Mouse (Mus musculus) cerebellum, postnatal 10 days (tissue): ENCODE measurements around the gene Pex26.

Experiments used
- DNase-seq, 2 experiments: peaks; one replicate each; pipeline ENCODE4 v3.0.0; 2021; ENCODE audit warnings: mixed read lengths in 2 of 2

Pex26 gene

GRCm38 (mm10) chr6:121183414-121184173 is at the start of gene Pex26:
Pex26 (plus strand) TSS chr6:121183667.
- peak; percentile 94 to 95 for DNase-seq

- DNase-seq: no peak
These were observed 49.2 kb upstream of the Pex26 start for GRCm38 (mm10) chr6:121134249-121134648.

GRCm38 (mm10) chr6:121134884-121135283 is 48.6 kb upstream of the Pex26 start:
- no peak for DNase-seq

GRCm38 (mm10) chr6:121137222-121137621 is 46.2 kb upstream of the Pex26 start:
- no peak for DNase-seq

- DNase-seq: no peak
These were observed 45.0 kb upstream of the Pex26 start for GRCm38 (mm10) chr6:121138338-121139040.

GRCm38 (mm10) chr6:121139271-121139670 is 44.2 kb upstream of the Pex26 start:
- no peak for DNase-seq

- DNase-seq: peak; percentile 37 to 41
These were observed 41.2 kb upstream of the Pex26 start for GRCm38 (mm10) chr6:121142298-121142697.

- peak; percentile 31 to 36 for DNase-seq
These were observed 40.0 kb upstream of the Pex26 start for GRCm38 (mm10) chr6:121143439-121143838.

GRCm38 (mm10) chr6:121144066-121144465 is 39.4 kb upstream of the Pex26 start:
- DNase-seq: peak; percentile 68 to 77

- peak; percentile 35 to 37 for DNase-seq
These were observed 38.4 kb upstream of the Pex26 start for GRCm38 (mm10) chr6:121145010-121145604.

GRCm38 (mm10) chr6:121145906-121146305 is 37.6 kb upstream of the Pex26 start:
- no peak for DNase-seq

- no peak for DNase-seq
These were observed 36.7 kb upstream of the Pex26 start for GRCm38 (mm10) chr6:121146798-121147197.

GRCm38 (mm10) chr6:121148360-121148759 is 35.1 kb upstream of the Pex26 start:
- DNase-seq: no peak

- DNase-seq: no peak
These were observed 34.0 kb upstream of the Pex26 start for GRCm38 (mm10) chr6:121149420-121149819.

GRCm38 (mm10) chr6:121150126-121150525 is 33.3 kb upstream of the Pex26 start:
- no peak for DNase-seq

GRCm38 (mm10) chr6:121151732-121152131 is 31.7 kb upstream of the Pex26 start:
- DNase-seq: peak; percentile 38 to 42

- DNase-seq: no peak
These were observed 30.3 kb upstream of the Pex26 start for GRCm38 (mm10) chr6:121153177-121153576.

GRCm38 (mm10) chr6:121154451-121155300 is 28.8 kb upstream of the Pex26 start:
- DNase-seq: no peak

- DNase-seq: no peak
These were observed 27.4 kb upstream of the Pex26 start for GRCm38 (mm10) chr6:121156030-121156429.

- no peak for DNase-seq
These were observed 23.9 kb upstream of the Pex26 start for GRCm38 (mm10) chr6:121159616-121160015.

GRCm38 (mm10) chr6:121160126-121160525 is 23.3 kb upstream of the Pex26 start:
- DNase-seq: no peak

GRCm38 (mm10) chr6:121162616-121163015 is 20.9 kb upstream of the Pex26 start:
- no peak for DNase-seq

GRCm38 (mm10) chr6:121166098-121166552 is 17.3 kb upstream of the Pex26 start:
- no peak for DNase-seq
